ENCODE assay signal across 8 mouse cellular contexts in genomic region chr13:3538969-3539562, GRCm38 (mm10). TPM values are rescaled to one million over a fixed set of nuclear protein-coding genes. Genes with fewer than 3 reads are reported as not detected.
DNase-seq lines count a peak whose midpoint lies in the region; ATAC-seq lines count a peak whose summit lies in the region.

No protein-coding gene starts in this region.

- peak overlapping the region; percentile 75 for H3K4me2 ChIP-seq in embryonic facial prominence, embryonic 12.5 days (replicated peaks)
- H3K4me2 ChIP-seq in neural tube, embryonic 14.5 days (ENCODE audit: low read depth, low read length) = peak overlapping the region; percentile 93

- no peak for ATAC-seq in cerebellum, adult (ENCODE audit: insufficient number of reproducible peaks, low FRiP score, low TSS enrichment)
- no peak for ATAC-seq in embryonic facial prominence, embryonic 12.5 days (ENCODE audit: insufficient number of reproducible peaks, insufficient read depth, low FRiP score, low TSS enrichment)
- no peak for ATAC-seq in neural tube, embryonic 14.5 days (ENCODE audit: low read depth)

- peak overlapping the region; percentile 97 for H3K4me3 ChIP-seq in embryonic facial prominence, embryonic 12.5 days
- peak overlapping the region; percentile 95 for H3K4me3 ChIP-seq in limb, embryonic 10.5 days
- H3K4me3 ChIP-seq in neural tube, embryonic 14.5 days (ENCODE audit: low read depth, low read length) = peak overlapping the region; percentile 98

- no peaks in the 10 kb centered on the region for H3K27me3 ChIP-seq in embryonic facial prominence, embryonic 12.5 days
- H3K27me3 ChIP-seq in limb, embryonic 10.5 days (ENCODE audit: low read depth, poor library complexity, severe bottlenecking) = no peaks in the 10 kb centered on the region
- no peaks in the 10 kb centered on the region for H3K27me3 ChIP-seq in neural tube, embryonic 14.5 days (ENCODE audit: control insufficient read depth, insufficient read depth, low read length)

- peak; percentile 21 to 39 for DNase-seq in cerebellum, adult 18-20 months
- DNase-seq in 3T3-L1 (ENCODE audit: low read depth, low spot score) (peak; percentile 23), adipocyte (ENCODE audit: low spot score) (no peak)
- no peak for DNase-seq in limb, embryonic 10.5 days (ENCODE audit: low spot score)
- DNase-seq in gastrocnemius, adult 8-10 months (ENCODE audit: low spot score in 2 of 2) = no peak

- H3K27ac ChIP-seq in embryonic facial prominence, embryonic 12.5 days = peak overlapping the region; percentile 99
- peak overlapping the region; percentile 98 for H3K27ac ChIP-seq in limb, embryonic 10.5 days
- peak overlapping the region; percentile 98; the same call in 1 of the 2 replicates for H3K27ac ChIP-seq in neural tube, embryonic 14.5 days (ENCODE audit: low read depth, low read length)

- peak overlapping the region; percentile 97 for H3K9ac ChIP-seq in embryonic facial prominence, embryonic 12.5 days
- peak overlapping the region; percentile 97 for H3K9ac ChIP-seq in neural tube, embryonic 14.5 days (replicated peaks; ENCODE audit: low read depth, low read length)

- peaks cover 6% of the 10 kb centered on the region; the same call in 1 of the 2 replicates for H3K9me3 ChIP-seq in embryonic facial prominence, embryonic 12.5 days
- H3K9me3 ChIP-seq in limb, embryonic 10.5 days (replicated peaks) = no peaks in the 10 kb centered on the region
- H3K9me3 ChIP-seq in neural tube, embryonic 14.5 days (ENCODE audit: control insufficient read depth, low read length) = no peaks in the 10 kb centered on the region

- H3K4me1 ChIP-seq in embryonic facial prominence, embryonic 12.5 days = peaks cover 17% of the 10 kb centered on the region
- H3K4me1 ChIP-seq in limb, embryonic 10.5 days = peaks cover 20% of the 10 kb centered on the region
- H3K4me1 ChIP-seq in neural tube, embryonic 14.5 days (ENCODE audit: control insufficient read depth, insufficient read depth, low read length) = peaks cover 23% of the 10 kb centered on the region

- WGBS in embryonic facial prominence, embryonic 12.5 days = 2% methylated on average over 15 of the region's 15 CpGs
- WGBS in limb, embryonic 10.5 days = 4% methylated on average over 15 of the region's 15 CpGs
- WGBS in neural tube, embryonic 14.5 days = 3% methylated on average over 15 of the region's 15 CpGs

- no peaks in the 10 kb centered on the region for H3K36me3 ChIP-seq in embryonic facial prominence, embryonic 12.5 days
- H3K36me3 ChIP-seq in limb, embryonic 10.5 days = peaks cover 2% of the 10 kb centered on the region; the same call in 1 of the 2 replicates
- H3K36me3 ChIP-seq in neural tube, embryonic 14.5 days (ENCODE audit: control insufficient read depth, insufficient read depth, low read length) = no peaks in the 10 kb centered on the region

RNA-seq across cellular contexts. Expression of gene Gdi2, which starts 1.2 kb away (rescaled TPM):
- polyA plus RNA-seq in embryonic facial prominence, embryonic 12.5 days (2016; fragmentation: Nextera tagmentation; extraction: Ambion mirVana) = 402 and 427 TPM in 2 replicates
- 428 and 453 TPM in 2 replicates for polyA plus RNA-seq in limb, embryonic 10.5 days (2016; fragmentation: Nextera tagmentation; extraction: Ambion mirVana)
- polyA plus RNA-seq in neural tube, embryonic 14.5 days (2014; fragmentation: Nextera tagmentation; extraction: Ambion mirVana) = 434 and 478 TPM in 2 replicates
- 100 to 1,000 TPM; 140 to 152 (median 149) TPM for total RNA-seq in gastrocnemius, adult 8-10 months (2022)

Comparison
In these comparisons a context has a peak if more than half of its experiments do, and no peak if none do; other contexts are left out.
1. DNase-seq: peak in cerebellum, adult 18-20 months (2 of 2) and 3T3-L1 (single experiment); none in limb, embryonic 10.5 days (single experiment), adipocyte (single experiment) and gastrocnemius, adult 8-10 months (0 of 2).
2. Peak in every context shown above with its lines, with median percentiles within 50 percentile points of each other: H3K27ac ChIP-seq and H3K4me3 ChIP-seq.